Mouse (Mus musculus): ENCODE measurements at regions not wholly inside any gene's neighbourhood (a gene's known extent, or its start where the extent isn't known, plus 50 kb on each side); places are given as distances from the start of the nearest gene placed in this dataset.
A peak's percentile ranks its signal among the peaks of the same experiment; 100 is the strongest.

DNA sequence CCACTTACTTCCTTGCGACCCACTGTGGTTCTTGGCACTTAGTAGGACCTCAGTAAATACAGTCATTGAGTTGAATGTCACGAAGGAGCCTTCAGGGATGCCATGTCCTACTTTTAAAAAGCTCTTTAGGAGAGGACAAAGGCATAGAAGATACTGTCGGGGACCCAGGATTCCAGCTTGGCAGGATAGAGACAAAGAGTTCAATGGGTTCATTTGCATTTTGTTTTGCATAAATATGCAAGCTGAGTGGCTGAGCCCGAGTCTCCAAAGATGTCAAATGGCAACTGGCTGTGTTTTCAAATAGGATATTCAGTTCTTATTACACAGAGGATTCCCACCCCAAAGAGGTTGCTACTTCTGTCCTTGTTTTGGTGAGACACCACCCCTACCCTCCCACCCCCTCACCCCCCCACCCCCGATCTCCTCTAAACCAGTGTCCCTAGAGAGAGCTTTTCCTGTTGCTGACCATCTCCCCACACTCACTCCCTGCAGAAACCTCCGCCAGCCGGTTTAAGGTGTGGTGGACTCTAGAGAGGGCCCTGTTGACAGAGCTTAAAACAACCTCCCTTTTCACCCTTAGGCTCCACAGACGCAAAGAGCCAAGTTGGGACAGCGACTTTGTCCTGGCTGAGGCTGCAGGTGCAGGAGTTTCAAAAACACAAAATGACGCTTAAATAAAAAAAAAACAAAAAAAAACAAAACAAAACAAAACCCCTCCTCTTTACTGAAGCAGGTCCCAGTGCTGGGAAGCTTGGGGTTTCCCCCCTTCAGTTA lies 57.9 kb downstream of the Sox9 start:
- no peak overlapping the region for H3K4me3 ChIP-seq
- 21% methylated on average over 10 of the region's 10 CpGs for WGBS

DNA sequence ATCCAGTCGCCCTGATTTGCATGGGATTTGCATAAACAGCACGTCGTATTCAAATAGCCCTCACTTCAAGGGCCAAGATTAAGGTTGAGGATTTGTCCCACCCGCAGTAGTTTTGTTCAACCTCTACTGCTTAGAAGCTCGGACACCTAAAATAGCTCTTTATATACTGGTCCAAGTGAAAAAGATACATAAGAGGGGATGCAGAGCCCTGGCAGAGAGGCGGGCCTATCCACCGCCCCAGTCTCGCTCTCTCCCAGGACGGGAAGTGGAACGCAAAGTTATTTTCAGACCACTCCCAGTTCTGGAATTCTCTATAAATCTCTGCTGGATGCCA lies 58.4 kb downstream of the Sox9 start:
- no peak overlapping the region for H3K9ac ChIP-seq
- 11% methylated on average over 10 of the region's 10 CpGs for WGBS
- H3K27ac ChIP-seq = no peak overlapping the region
- H3K27me3 ChIP-seq = no peaks in the 10 kb centered on the region
- H3K9me3 ChIP-seq = no peaks in the 10 kb centered on the region
- no peak overlapping the region for H3K4me3 ChIP-seq
- peaks cover 12% of the 10 kb centered on the region for H3K4me1 ChIP-seq
- no peak for ATAC-seq (ENCODE audit: low FRiP score, low read depth)
- H3K4me2 ChIP-seq (replicated peaks) = peak overlapping the region; percentile 43
- H3K36me3 ChIP-seq = no peaks in the 10 kb centered on the region

More for the DNA sequence above, 57.9 kb downstream of the Sox9 start:
- peaks cover 18% of the 10 kb centered on the region for H3K4me1 ChIP-seq
- H3K36me3 ChIP-seq = no peaks in the 10 kb centered on the region
- no peak overlapping the region for H3K27ac ChIP-seq
- H3K4me2 ChIP-seq (replicated peaks) = peak overlapping the region; percentile 43
- no peak overlapping the region for H3K9ac ChIP-seq
- no peaks in the 10 kb centered on the region for H3K27me3 ChIP-seq
- ATAC-seq (ENCODE audit: low FRiP score, low read depth) = no peak
- H3K9me3 ChIP-seq = no peaks in the 10 kb centered on the region

DNA sequence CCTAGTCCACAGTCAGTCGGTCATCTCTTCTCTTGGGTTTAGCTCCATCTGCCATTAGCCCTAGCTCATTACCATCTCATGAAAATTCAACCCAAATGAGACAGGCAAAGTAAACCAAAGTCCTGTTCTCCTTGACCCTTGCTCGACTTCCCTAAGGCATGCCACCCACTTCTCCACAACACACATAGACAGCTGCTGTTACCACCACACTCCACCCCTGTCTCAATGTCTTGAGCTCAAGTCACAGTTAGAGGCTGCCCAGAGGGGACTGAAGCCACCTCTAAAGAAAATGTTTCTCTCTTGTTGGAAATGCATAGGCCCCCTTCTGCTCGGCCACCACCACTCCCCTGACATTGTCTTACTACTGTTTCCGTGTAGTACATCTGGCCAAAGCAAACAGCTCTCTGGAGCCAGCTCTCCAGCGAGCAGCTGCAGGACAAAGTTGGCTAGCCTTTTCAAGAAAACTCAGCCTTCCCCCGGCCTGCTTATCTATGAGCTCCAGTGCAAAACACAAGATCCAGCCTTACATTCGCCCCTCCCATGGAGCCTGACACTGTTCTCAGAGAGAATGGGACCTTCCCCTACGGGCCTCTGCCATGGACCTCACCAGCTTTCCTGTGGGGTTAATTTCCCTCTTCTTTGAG lies 62.4 kb downstream of the Sox9 start:
- no peak overlapping the region for H3K4me2 ChIP-seq (replicated peaks)
- H3K36me3 ChIP-seq = no peaks in the 10 kb centered on the region
- no peaks in the 10 kb centered on the region for H3K9me3 ChIP-seq
- H3K4me3 ChIP-seq = no peak overlapping the region
- no peak for ATAC-seq (ENCODE audit: low FRiP score, low read depth)
- H3K4me1 ChIP-seq = peaks cover 8% of the 10 kb centered on the region; the same call in 1 of the 2 replicates
- no peak overlapping the region for H3K9ac ChIP-seq
- WGBS = 78% methylated on average over 8 of the region's 8 CpGs
- H3K27me3 ChIP-seq = no peaks in the 10 kb centered on the region
- H3K27ac ChIP-seq = no peak overlapping the region

DNA sequence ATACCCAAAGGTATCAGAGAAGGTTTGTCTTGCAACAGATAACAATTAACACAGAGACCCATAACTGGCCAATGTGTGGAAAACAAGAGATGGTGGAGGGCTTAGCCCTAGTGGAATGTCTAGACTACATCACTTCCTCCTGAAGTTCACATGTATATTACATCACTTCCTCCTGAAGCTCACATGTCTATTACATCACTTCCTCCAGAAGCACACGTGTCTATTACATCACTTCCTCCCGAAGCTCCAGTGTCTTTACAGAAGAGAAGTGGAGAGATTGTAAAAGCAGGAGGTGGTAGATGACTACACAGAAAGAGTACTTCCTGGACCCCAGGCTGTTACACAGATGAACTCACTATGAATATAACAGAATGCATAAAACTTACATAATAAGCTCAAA lies 65.1 kb downstream of the Sox9 start:
- no peak overlapping the region for H3K9ac ChIP-seq
- H3K36me3 ChIP-seq = no peaks in the 10 kb centered on the region
- no peak overlapping the region for H3K4me3 ChIP-seq
- no peaks in the 10 kb centered on the region for H3K4me1 ChIP-seq
- 97% methylated on average over 2 of the region's 2 CpGs for WGBS
- H3K4me2 ChIP-seq (replicated peaks) = no peak overlapping the region
- no peak overlapping the region for H3K27ac ChIP-seq
- H3K27me3 ChIP-seq = no peaks in the 10 kb centered on the region
- no peak for ATAC-seq (ENCODE audit: low FRiP score, low read depth)
- no peaks in the 10 kb centered on the region for H3K9me3 ChIP-seq

DNA sequence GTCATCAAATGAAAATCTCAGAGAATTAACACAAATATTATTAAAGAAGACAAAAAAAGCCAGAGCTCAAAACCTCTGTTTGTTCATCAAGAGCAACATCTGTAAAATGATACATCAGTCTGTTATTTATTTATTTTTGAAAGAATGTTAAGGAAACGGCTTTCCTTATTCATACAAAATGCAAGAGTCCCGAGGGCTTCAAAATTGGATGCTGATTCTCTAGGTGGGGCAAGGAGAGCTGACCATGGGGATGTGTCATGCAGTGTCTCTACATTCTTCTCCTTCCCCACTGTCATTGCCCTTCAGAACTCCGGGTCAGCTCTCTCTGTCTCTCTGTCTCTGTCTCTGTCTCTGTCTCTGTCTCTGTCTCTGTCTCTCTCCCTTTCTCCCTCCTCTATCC lies 65.8 kb downstream of the Sox9 start:
- Histone ChIP-seq H3K27me3 (no peaks in the 10 kb centered on the region), H3K4me1 (no peaks in the 10 kb centered on the region), H3K9me3 (no peaks in the 10 kb centered on the region), H3K4me3 (no peak overlapping the region), H3K36me3 (no peaks in the 10 kb centered on the region), H3K9ac (no peak overlapping the region), H3K27ac (no peak overlapping the region), H3K4me2 (replicated peaks) (no peak overlapping the region)
- ATAC-seq (ENCODE audit: low FRiP score, low read depth) = no peak
- WGBS = 78% methylated on average over 3 of the region's 3 CpGs

DNA sequence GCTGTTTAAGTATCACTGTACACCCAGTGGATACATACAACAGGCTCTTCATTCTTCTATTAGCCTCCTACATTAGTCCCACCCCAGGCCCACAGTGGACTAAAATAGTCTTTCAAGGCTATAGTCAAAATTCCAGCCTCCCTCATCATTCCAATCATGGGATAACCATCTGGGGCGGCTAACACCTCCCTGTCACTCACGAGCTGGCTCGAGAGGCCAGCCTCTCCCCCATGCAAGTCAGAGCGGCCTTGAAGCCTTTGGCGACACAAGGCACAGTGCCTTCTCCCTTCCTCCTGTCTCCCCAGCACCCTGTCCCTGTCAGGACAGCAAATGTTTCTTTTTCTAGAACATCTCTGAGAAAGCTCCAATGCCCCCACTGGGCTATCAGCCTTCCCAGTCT lies 68.0 kb downstream of the Sox9 start:
- H3K36me3 ChIP-seq = no peaks in the 10 kb centered on the region
- H3K9me3 ChIP-seq = no peaks in the 10 kb centered on the region
- H3K27me3 ChIP-seq = no peaks in the 10 kb centered on the region
- ATAC-seq (ENCODE audit: low FRiP score, low read depth) = no peak
- H3K9ac ChIP-seq = no peak overlapping the region
- H3K27ac ChIP-seq = no peak overlapping the region
- H3K4me3 ChIP-seq = no peak overlapping the region
- no peak overlapping the region for H3K4me2 ChIP-seq (replicated peaks)
- H3K4me1 ChIP-seq = no peaks in the 10 kb centered on the region
- WGBS = 80% methylated on average over 5 of the region's 5 CpGs

DNA sequence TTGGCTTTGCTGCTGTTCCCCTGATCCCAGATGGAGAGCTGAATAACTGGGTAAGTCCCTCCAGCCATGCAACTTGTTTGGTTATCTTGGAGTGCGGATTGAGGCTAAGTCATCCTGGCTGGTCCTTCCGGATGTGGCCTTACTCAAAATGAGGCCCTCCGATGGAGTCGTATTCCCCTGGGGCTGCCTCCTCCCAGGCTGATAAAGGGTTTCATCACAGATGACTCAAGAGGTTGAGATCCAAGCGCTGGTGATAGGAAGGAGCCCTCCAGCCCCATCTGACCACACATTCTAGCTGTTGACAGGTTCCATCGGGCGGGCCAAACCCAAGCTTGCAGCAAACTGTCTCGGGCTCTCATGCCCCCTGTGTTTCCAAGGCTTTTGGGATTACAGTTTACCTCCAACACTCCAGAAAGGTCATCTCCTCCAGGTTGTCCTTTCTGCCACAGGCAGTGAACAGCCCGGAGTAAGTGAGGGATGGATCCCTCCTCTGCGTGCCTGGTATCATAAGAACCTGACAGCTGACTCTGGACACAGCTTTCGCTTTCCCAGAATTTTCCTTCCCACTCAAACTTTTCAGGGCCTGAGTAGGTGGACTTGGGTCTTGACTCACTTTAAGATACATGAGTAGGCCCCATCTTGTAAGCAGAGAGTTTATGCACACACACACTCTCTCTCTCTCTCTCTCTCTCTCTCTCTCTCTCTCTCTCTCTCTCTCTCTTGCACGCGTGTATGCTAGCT lies 68.7 kb downstream of the Sox9 start:
- Histone ChIP-seq H3K36me3 (no peaks in the 10 kb centered on the region), H3K4me2 (replicated peaks) (no peak overlapping the region), H3K27ac (no peak overlapping the region), H3K4me3 (no peak overlapping the region), H3K9ac (no peak overlapping the region), H3K27me3 (no peaks in the 10 kb centered on the region), H3K9me3 (no peaks in the 10 kb centered on the region), H3K4me1 (no peaks in the 10 kb centered on the region)
- no peak for ATAC-seq (ENCODE audit: low FRiP score, low read depth)
- 84% methylated on average over 13 of the region's 13 CpGs for WGBS

DNA sequence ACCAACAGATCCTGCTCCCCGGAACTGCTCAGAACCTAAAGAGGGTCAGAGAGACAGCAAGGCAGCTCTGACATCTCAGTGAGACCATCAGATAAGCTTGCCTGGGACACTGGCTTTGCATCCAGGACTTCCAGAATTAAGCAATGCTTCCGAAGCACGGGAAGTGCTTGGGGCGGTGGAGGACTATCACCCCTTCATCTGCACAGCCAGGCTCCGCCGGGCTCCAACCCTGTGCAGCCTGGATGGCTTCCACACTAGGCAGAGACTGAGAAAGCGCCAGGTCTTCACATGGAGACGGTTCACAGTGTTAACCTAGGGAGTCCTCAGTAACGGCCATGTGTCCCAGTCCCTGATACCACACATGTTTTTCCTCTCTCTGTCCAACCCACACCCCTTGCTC lies 69.3 kb downstream of the Sox9 start:
- H3K4me1 ChIP-seq = no peaks in the 10 kb centered on the region
- H3K9me3 ChIP-seq = no peaks in the 10 kb centered on the region
- no peak for ATAC-seq (ENCODE audit: low FRiP score, low read depth)
- H3K4me2 ChIP-seq (replicated peaks) = no peak overlapping the region
- WGBS = 79% methylated on average over 9 of the region's 9 CpGs
- H3K9ac ChIP-seq = no peak overlapping the region
- no peak overlapping the region for H3K4me3 ChIP-seq
- no peaks in the 10 kb centered on the region for H3K36me3 ChIP-seq
- H3K27ac ChIP-seq = no peak overlapping the region
- H3K27me3 ChIP-seq = no peaks in the 10 kb centered on the region

DNA sequence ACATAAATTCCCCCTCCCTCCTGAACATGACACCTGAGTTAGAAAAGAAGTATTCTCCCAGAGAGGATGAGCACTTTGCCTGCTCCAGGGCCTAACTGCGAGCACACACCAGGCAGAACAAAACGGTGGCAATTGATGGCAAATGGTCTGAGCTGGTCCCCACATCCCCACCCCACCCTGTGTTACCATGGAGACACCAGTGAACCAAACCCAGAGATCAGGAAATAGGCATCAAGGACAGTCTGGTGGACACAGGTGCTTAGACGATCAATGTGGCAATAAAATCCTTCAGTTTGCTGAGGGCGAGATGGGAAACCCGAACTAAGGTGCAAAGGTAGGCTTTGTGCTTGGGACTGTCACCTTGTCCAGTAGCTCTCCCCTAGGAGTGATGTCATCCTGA lies 74.0 kb downstream of the Sox9 start:
- H3K4me1 ChIP-seq = 0 out of 2 replicates have a peak, but pooled peaks cover 5% of the 10 kb centered on the region
- no peak overlapping the region for H3K4me3 ChIP-seq

DNA sequence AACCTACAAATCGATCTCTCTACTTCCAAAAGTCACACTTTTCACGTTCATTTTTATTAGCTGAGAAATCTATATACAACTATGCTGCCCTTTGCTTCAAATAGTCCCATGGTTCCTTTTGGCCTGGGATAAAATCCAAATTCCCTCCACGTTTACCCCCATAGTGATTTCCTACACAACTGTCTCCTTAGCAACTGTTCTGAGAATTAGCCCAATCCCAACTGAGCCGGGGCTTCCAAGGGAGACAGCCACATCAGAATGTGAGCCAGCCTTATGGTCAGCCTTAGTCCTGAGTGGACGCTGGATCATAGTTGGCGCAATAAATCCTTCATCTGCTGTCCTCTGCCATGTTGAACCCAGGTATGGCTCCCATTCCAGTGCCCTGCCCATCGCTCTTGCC lies 77.3 kb downstream of the Sox9 start:
- Histone ChIP-seq H3K4me1 (0 out of 2 replicates have a peak, but pooled peaks cover 8% of the 10 kb centered on the region), H3K4me2 (replicated peaks) (no peak overlapping the region), H3K9ac (no peak overlapping the region), H3K27me3 (peaks cover 4% of the 10 kb centered on the region; the same call in 1 of the 2 replicates), H3K9me3 (no peaks in the 10 kb centered on the region), H3K27ac (no peak overlapping the region), H3K4me3 (no peak overlapping the region), H3K36me3 (no peaks in the 10 kb centered on the region)
- ATAC-seq (ENCODE audit: low FRiP score, low read depth) = no peak
- WGBS = 80% methylated on average over 7 of the region's 7 CpGs

More for the DNA sequence above, 74.0 kb downstream of the Sox9 start:
- Histone ChIP-seq H3K9me3 (no peaks in the 10 kb centered on the region), H3K4me2 (replicated peaks) (no peak overlapping the region), H3K27me3 (peaks cover 1% of the 10 kb centered on the region; the same call in 1 of the 2 replicates), H3K27ac (no peak overlapping the region), H3K9ac (no peak overlapping the region), H3K36me3 (no peaks in the 10 kb centered on the region)
- 70% methylated on average over 5 of the region's 5 CpGs for WGBS
- ATAC-seq (ENCODE audit: low FRiP score, low read depth) = no peak

DNA sequence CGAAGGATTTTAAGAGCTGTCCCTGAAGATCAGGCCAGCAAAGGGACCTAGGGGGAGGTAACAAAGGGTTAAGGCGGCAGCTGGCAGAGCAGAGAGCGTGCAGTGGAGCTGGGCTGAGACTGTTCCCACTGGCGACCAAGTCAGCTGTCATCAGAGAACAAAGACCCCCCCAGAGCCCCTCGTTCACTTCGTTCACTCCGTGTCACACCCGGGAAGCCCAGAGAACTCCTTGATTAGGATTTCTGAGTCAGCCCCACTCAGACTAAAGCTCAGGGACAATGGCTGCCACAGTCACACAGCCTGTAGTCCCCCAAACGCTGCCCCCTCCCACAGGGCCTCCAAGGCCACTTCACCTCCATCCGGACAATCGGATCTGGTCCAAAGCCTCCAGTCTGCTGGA lies 78.8 kb downstream of the Sox9 start:
- Histone ChIP-seq H3K4me3 (no peak overlapping the region), H3K9me3 (no peaks in the 10 kb centered on the region), H3K4me1 (0 out of 2 replicates have a peak, but pooled peaks cover 8% of the 10 kb centered on the region), H3K4me2 (replicated peaks) (no peak overlapping the region), H3K27ac (no peak overlapping the region), H3K27me3 (peaks cover 4% of the 10 kb centered on the region; the same call in 1 of the 2 replicates), H3K9ac (no peak overlapping the region), H3K36me3 (no peaks in the 10 kb centered on the region)
- 26% methylated on average over 11 of the region's 11 CpGs for WGBS
- ATAC-seq (ENCODE audit: low FRiP score, low read depth) = no peak

DNA sequence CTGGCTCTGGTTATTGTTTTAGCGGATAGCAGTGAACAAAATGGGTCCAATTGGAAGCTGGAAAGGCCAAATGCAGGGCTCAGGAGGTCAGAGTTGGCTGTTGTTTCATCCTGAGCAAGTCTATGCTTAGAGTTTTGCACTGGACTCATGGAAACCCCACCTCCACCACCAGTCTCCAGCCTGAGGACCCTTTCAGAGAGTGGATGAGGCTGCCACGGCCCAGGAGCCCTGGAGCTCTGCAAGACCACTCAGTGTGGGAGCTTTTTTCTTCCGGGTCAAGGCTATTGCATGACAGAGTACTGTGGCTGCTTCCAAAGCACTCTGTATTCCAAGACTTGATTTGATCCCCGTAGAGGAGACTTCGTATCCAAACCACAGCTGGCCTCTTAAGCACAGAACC lies 79.2 kb downstream of the Sox9 start:
- H3K4me3 ChIP-seq = no peak overlapping the region
- no peaks in the 10 kb centered on the region for H3K9me3 ChIP-seq
- H3K9ac ChIP-seq = no peak overlapping the region
- peaks cover 4% of the 10 kb centered on the region; the same call in 1 of the 2 replicates for H3K27me3 ChIP-seq
- H3K4me1 ChIP-seq = 0 out of 2 replicates have a peak, but pooled peaks cover 8% of the 10 kb centered on the region
- no peak overlapping the region for H3K27ac ChIP-seq
- H3K36me3 ChIP-seq = no peaks in the 10 kb centered on the region
- WGBS = 72% methylated on average over 5 of the region's 5 CpGs
- no peak for ATAC-seq (ENCODE audit: low FRiP score, low read depth)
- H3K4me2 ChIP-seq (replicated peaks) = no peak overlapping the region
